Mouse (Mus musculus) heart, postnatal 0 days (tissue): ENCODE data around the gene Camta1. TPM values are rescaled to one million over a fixed set of nuclear protein-coding genes. Genes with fewer than 3 reads are reported as not detected.

Experiments
- ATAC-seq: fragments of 200-750 bp; cut with Nextera tagmentation; 2 replicates; pipeline ENCODE4 v1.8.0; 2017; ENCODE audit warnings: low read depth, moderate number of reproducible peaks, moderate library complexity; ENCODE audit not compliant: insufficient read depth
- DNase-seq: peaks from one replicate; pipeline ENCODE4 v3.0.0-alpha.2; 2016; ENCODE audit warnings: low spot score
- H3K27ac ChIP-seq: fragments of 300-500 bp; sonication (generic); 2 replicates; pipeline ENCODE4 v1.5.1; 2014; ENCODE audit warnings: low read depth, mild to moderate bottlenecking
- H3K27me3 ChIP-seq: fragments of 300-500 bp; sonication (generic); 2 replicates; pipeline ENCODE4 v1.6.1; 2014; ENCODE audit warnings: low read length, mixed read lengths; ENCODE audit not compliant: control insufficient read depth, insufficient read depth
- H3K36me3 ChIP-seq: fragments of 300-500 bp; sonication (generic); replicated peaks from 2 replicates; pipeline ENCODE4 v1.6.1; 2014; ENCODE audit warnings: low read length, mixed read lengths; ENCODE audit not compliant: control insufficient read depth, insufficient read depth
- H3K4me1 ChIP-seq: fragments of 300-500 bp; sonication (generic); 2 replicates; pipeline ENCODE4 v1.6.1; 2014; ENCODE audit warnings: antibody characterized with exemption; ENCODE audit not compliant: control insufficient read depth, insufficient read depth
- H3K4me2 ChIP-seq: fragments of 300-500 bp; sonication (generic); 2 replicates; pipeline ENCODE4 v1.6.1; 2014; ENCODE audit warnings: low read depth, mild to moderate bottlenecking, low read length, moderate library complexity
- H3K4me3 ChIP-seq: fragments of 300-500 bp; sonication (generic); 2 replicates; pipeline ENCODE4 v1.5.1; 2014; ENCODE audit warnings: low read depth, low read length
- H3K9ac ChIP-seq: fragments of 300-500 bp; sonication (generic); replicated peaks from 2 replicates; pipeline ENCODE4 v1.6.1; 2014; ENCODE audit warnings: low read depth, low read length, mixed read lengths
- H3K9me3 ChIP-seq: fragments of 300-500 bp; sonication (generic); replicated peaks from 2 replicates; pipeline ENCODE4 v1.6.1; 2016; ENCODE audit warnings: low read length; ENCODE audit not compliant: control insufficient read depth
- CTCF ChIP-seq: IDR thresholded peaks from 2 replicates; pipeline ENCODE4 v1.5.1; 2016; ENCODE audit warnings: antibody characterized with exemption, control low read depth, low read depth
- EP300 ChIP-seq: IDR thresholded peaks from 2 replicates; pipeline ENCODE4 v1.6.1; 2016; ENCODE audit warnings: antibody characterized with exemption, low read depth
- WGBS: fragments of 180-500 bp; shearing (Covaris S2); extraction: QIAGEN DNeasy Blood & Tissue Kit; methylation state at CpG from one replicate; pipeline ENCODE4 v1.1.7; 2014; 5-methylcytosine and 5-hydroxymethylcytosine counted together
- polyA plus RNA-seq: library from polyadenylated mRNA; unstranded; fragments of >200 nt; fragmentation: Nextera tagmentation; extraction: Ambion mirVana; gene quantifications from 2 replicates; pipeline ENCODE4 v1.2.1, GENCODE M21; 2015
- total RNA-seq: library from RNA; depleted of rRNA; stranded (reverse); fragments of >200 nt; gene quantifications from 2 replicates; pipeline ENCODE4 v1.2.3, GENCODE M21; 2014; ENCODE audit warnings: low replicate concordance

The Camta1 gene
- total and polyA plus RNA-seq, 2 experiments from 2014 or later = 72.7 to 240 TPM

GRCm38 (mm10) chr4:150957106-150957458 is 904.6 kb downstream of the Camta1 start:
- TF ChIP-seq EP300 (no peak), CTCF (no peak)
- Histone ChIP-seq H3K4me1 (no peaks in the 10 kb centered on the region), H3K27me3 (no peaks in the 10 kb centered on the region), H3K9me3 (no peaks in the 10 kb centered on the region), H3K36me3 (no peaks in the 10 kb centered on the region), H3K4me2 (no peak overlapping the region), H3K27ac (no peak overlapping the region), H3K9ac (no peak overlapping the region), H3K4me3 (no peak overlapping the region)
- 48% methylated on average over 1 of the region's 1 CpGs for WGBS
- DNase-seq (no peak), ATAC-seq (no peak; the same call in 1 of the 2 replicates)

DNA sequence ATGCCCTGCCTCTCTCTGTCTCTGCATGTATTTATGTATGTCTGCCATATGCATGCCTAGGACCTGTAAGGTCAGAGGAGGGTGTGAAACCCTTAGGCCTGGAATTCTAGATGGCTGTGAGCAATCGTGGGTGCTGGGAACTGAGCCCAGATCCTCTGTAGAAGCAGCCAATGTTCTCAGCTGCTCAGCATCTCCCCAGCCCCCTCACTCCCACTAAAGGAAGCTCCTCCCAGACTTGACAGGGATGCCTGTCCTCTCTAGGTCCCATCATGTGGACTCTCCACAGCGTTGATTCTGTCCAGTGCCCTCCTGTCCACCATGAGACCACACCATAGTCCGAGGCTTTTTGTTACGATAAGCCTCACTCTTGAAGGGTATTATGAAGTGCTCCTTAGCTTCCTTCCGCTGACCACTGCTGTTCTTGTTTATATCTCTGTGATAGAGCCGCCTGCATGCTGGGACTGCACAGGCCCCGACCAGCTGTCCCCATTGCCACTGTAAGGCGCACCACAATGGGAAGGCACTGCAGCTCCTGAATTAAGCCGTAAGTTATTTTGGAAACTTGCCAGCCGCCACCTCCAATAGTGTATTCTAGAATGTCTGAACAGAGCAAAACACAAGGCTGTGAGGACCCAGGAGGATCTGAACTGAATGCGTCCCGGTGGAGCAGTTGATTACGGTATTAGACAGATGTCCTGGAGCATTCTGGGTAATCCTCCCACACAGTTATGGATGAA is 905.1 kb downstream of the Camta1 start:
- 60% methylated on average over 13 of the region's 13 CpGs for WGBS
- H3K4me3 ChIP-seq = no peak overlapping the region
- H3K4me1 ChIP-seq = no peaks in the 10 kb centered on the region
- no peak overlapping the region for H3K9ac ChIP-seq
- ATAC-seq = no peak
- no peaks in the 10 kb centered on the region for H3K9me3 ChIP-seq
- TF ChIP-seq CTCF (no peak), EP300 (no peak)
- H3K36me3 ChIP-seq = no peaks in the 10 kb centered on the region
- DNase-seq = no peak
- H3K27ac ChIP-seq = no peak overlapping the region
- H3K27me3 ChIP-seq = no peaks in the 10 kb centered on the region
- no peak overlapping the region for H3K4me2 ChIP-seq

GRCm38 (mm10) chr4:150950972-150951371 is 910.7 kb downstream of the Camta1 start:
- ATAC-seq = no peak
- 66% methylated on average over 10 of the region's 10 CpGs for WGBS
- no peaks in the 10 kb centered on the region for H3K36me3 ChIP-seq
- TF ChIP-seq CTCF (no peak), EP300 (no peak)
- H3K27me3 ChIP-seq = no peaks in the 10 kb centered on the region
- H3K4me3 ChIP-seq = no peak overlapping the region
- no peak overlapping the region for H3K27ac ChIP-seq
- H3K9me3 ChIP-seq = no peaks in the 10 kb centered on the region
- no peaks in the 10 kb centered on the region for H3K4me1 ChIP-seq
- no peak overlapping the region for H3K4me2 ChIP-seq
- no peak for DNase-seq
- no peak overlapping the region for H3K9ac ChIP-seq

DNA sequence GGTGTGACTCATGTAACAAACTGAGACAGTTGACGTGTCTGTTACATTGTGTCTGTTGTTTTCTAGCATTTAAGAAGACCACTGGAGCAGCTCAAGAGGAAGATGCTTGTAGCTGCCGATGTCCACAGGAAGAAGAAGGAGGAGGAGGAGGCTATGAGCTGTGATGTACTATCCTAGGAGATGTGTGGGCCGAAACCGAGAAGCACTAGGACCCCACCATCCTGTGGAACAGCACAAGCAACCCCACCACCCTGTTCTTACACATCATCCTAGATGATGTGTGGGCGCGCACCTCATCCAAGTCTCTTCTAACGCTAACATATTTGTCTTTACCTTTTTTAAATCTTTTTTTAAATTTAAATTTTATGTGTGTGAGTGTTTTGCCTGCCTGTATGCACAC is 917.0 kb downstream of the Camta1 start:
- TF ChIP-seq EP300 (no peak), CTCF (no peak)
- Histone ChIP-seq H3K9ac (no peak overlapping the region), H3K36me3 (no peaks in the 10 kb centered on the region), H3K27ac (no peak overlapping the region), H3K4me2 (no peak overlapping the region), H3K9me3 (no peaks in the 10 kb centered on the region), H3K4me3 (no peak overlapping the region), H3K4me1 (no peaks in the 10 kb centered on the region), H3K27me3 (no peaks in the 10 kb centered on the region)
- ATAC-seq (no peak), DNase-seq (no peak)
- WGBS = 80% methylated on average over 7 of the region's 7 CpGs

- Histone ChIP-seq H3K9me3 (no peaks in the 10 kb centered on the region), H3K4me3 (no peak overlapping the region), H3K27ac (no peak overlapping the region), H3K27me3 (no peaks in the 10 kb centered on the region; the same call in 1 of the 2 replicates), H3K4me1 (no peaks in the 10 kb centered on the region), H3K36me3 (no peaks in the 10 kb centered on the region), H3K9ac (no peak overlapping the region), H3K4me2 (no peak overlapping the region)
- DNase-seq (no peak), ATAC-seq (no peak)
- TF ChIP-seq EP300 = no peak
- no peak for TF ChIP-seq CTCF
- WGBS = 63% methylated on average over 13 of the region's 13 CpGs
These were observed 921.6 kb downstream of the Camta1 start for GRCm38 (mm10) chr4:150939991-150940651.
